Mouse (Mus musculus) kidney, embryonic 16.5 days (tissue): ENCODE measurements around the gene Il17rb. TPM values are rescaled to one million over a fixed set of nuclear protein-coding genes. Genes with fewer than 3 reads are reported as not detected.

Source experiments
- ATAC-seq: fragments of 200-750 bp; cut with Nextera tagmentation; 2 replicates; pipeline ENCODE4 v1.8.0; 2017; ENCODE audit warnings: moderate TSS enrichment; ENCODE audit not compliant: low FRiP score, low TSS enrichment
- H3K27ac ChIP-seq: fragments of 300-500 bp; sonication (generic); 2 replicates; pipeline ENCODE4 v1.5.1; 2014; ENCODE audit warnings: low read length
- H3K27me3 ChIP-seq: fragments of 300-500 bp; sonication (generic); 2 replicates; pipeline ENCODE4 v1.6.1; 2014; ENCODE audit warnings: low read length, control low read depth, mixed read lengths; ENCODE audit not compliant: insufficient read depth
- H3K36me3 ChIP-seq: fragments of 300-500 bp; sonication (generic); 2 replicates; pipeline ENCODE4 v1.6.1; 2014; ENCODE audit warnings: low read length, control low read depth, mixed read lengths; ENCODE audit not compliant: insufficient read depth
- H3K4me1 ChIP-seq: fragments of 300-500 bp; sonication (generic); 2 replicates; pipeline ENCODE4 v1.6.1; 2014; ENCODE audit warnings: low read length, control low read depth, mixed read lengths; ENCODE audit not compliant: insufficient read depth
- H3K4me2 ChIP-seq: fragments of 300-500 bp; sonication (generic); replicated peaks from 2 replicates; pipeline ENCODE4 v1.6.1; 2014; ENCODE audit warnings: low read depth, low read length
- H3K4me3 ChIP-seq: fragments of 300-500 bp; sonication (generic); 2 replicates; pipeline ENCODE4 v1.5.1; 2014; ENCODE audit warnings: mild to moderate bottlenecking, low read length
- H3K9ac ChIP-seq: fragments of 300-500 bp; sonication (generic); replicated peaks from 2 replicates; pipeline ENCODE4 v1.6.1; 2014; ENCODE audit warnings: low read length
- H3K9me3 ChIP-seq: fragments of 300-500 bp; sonication (generic); 2 replicates; pipeline ENCODE4 v1.6.1; 2016; ENCODE audit warnings: low read length, control low read depth
- WGBS: fragments of 180-500 bp; shearing (Covaris S2); extraction: QIAGEN DNeasy Blood & Tissue Kit; methylation state at CpG from one replicate; pipeline ENCODE4 v1.1.7; 2014; 5-methylcytosine and 5-hydroxymethylcytosine counted together
- polyA plus RNA-seq: library from polyadenylated mRNA; unstranded; fragments of >200 nt; fragmentation: Nextera tagmentation; extraction: Ambion mirVana; gene quantifications from 2 replicates; pipeline ENCODE4 v1.2.1, GENCODE M21; 2015

Il17rb gene
- polyA plus RNA-seq, 1 experiment from 2014 or later: 0.79 TPM

GRCm38 (mm10) chr14:29997345-29997744, 11.4 kb downstream of the Il17rb start:
- Histone ChIP-seq H3K27ac (no peak overlapping the region), H3K9me3 (no peaks in the 10 kb centered on the region), H3K36me3 (peaks cover 41% of the 10 kb centered on the region), H3K4me3 (no peak overlapping the region), H3K27me3 (no peaks in the 10 kb centered on the region), H3K4me2 (no peak overlapping the region), H3K4me1 (no peaks in the 10 kb centered on the region), H3K9ac (no peak overlapping the region)
- no peak for ATAC-seq

DNA sequence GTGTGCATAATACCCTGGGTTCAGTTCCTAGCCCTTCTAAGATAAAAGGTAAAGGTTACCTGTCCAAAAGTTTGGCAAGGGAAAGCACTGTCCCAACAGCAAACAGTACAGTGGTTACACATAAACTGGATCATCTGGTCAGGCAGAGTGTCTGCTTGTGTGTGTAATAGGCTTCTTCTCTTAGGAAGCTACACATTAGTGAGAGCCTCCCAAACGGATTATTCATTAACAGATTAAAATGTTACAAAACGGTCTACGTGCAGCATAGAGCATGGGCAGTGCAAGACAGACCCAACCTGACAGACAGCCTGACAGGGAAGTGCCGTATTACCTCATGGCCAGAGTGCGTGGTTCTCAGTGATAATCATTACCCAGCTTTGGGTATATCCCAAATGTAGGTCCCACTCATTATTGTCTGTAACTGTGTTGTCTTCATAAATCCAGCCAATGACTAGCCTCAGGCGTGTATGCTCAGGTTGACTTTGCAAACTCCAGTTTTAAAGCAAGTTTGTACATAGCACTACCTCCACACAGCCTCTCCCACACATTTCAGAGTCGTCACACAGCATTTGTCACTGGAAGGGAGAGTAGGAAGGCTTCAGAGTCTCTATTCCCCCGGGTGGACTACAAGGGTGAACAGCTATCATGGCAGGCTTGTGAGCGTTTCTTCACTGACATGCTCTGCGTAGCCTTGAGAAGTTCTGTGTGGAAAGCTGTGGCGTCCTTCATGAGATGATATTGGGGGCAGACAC, 12.5 kb downstream of the Il17rb start:
- no peak overlapping the region for H3K4me3 ChIP-seq
- no peak overlapping the region for H3K4me2 ChIP-seq
- H3K27ac ChIP-seq: peak overlapping the region; percentile 35
- H3K9ac ChIP-seq: no peak overlapping the region
- H3K27me3 ChIP-seq: no peaks in the 10 kb centered on the region
- H3K9me3 ChIP-seq: no peaks in the 10 kb centered on the region
- peaks cover 46% of the 10 kb centered on the region for H3K36me3 ChIP-seq
- WGBS: 75% methylated on average over 11 of the region's 11 CpGs
- H3K4me1 ChIP-seq: no peaks in the 10 kb centered on the region
- peak; percentile 93 for ATAC-seq

- Histone ChIP-seq H3K4me3 (no peak overlapping the region), H3K36me3 (peaks cover 58% of the 10 kb centered on the region), H3K4me1 (no peaks in the 10 kb centered on the region), H3K27me3 (no peaks in the 10 kb centered on the region), H3K27ac (no peak overlapping the region), H3K4me2 (no peak overlapping the region), H3K9me3 (no peaks in the 10 kb centered on the region), H3K9ac (no peak overlapping the region)
- no peak for ATAC-seq
- WGBS: 81% methylated on average over 4 of the region's 4 CpGs
These were observed 13.7 kb downstream of the Il17rb start for GRCm38 (mm10) chr14:29994976-29995375.

DNA sequence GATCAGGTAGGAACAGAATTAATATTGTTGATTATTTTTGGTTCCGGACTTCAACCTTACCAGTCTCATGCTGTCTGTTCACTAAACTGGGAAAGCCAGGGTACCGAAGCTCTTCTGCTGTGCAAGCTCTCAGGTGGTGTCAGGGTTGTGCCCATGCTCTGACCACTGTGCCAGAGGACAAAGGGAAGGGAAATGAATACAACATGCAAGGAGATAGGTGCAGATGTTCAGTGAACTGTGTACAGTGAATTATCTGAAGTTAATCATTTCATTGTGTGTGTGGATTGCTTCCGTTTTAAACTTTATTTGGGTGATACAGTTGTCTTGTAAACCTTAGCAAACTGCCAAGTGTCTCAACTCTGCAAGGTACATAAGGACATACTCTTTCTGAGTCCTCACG, 20.4 kb downstream of the Il17rb start:
- WGBS: 94% methylated on average over 4 of the region's 4 CpGs
- Histone ChIP-seq H3K4me3 (no peak overlapping the region), H3K4me2 (no peak overlapping the region), H3K9ac (no peak overlapping the region), H3K9me3 (no peaks in the 10 kb centered on the region), H3K4me1 (no peaks in the 10 kb centered on the region), H3K36me3 (peaks cover 87% of the 10 kb centered on the region), H3K27ac (no peak overlapping the region), H3K27me3 (no peaks in the 10 kb centered on the region)
- ATAC-seq: no peak

GRCm38 (mm10) chr14:29987739-29988138, 21.0 kb downstream of the Il17rb start:
- WGBS: 91% methylated on average over 9 of the region's 9 CpGs
- no peaks in the 10 kb centered on the region for H3K4me1 ChIP-seq
- H3K36me3 ChIP-seq: peaks cover 87% of the 10 kb centered on the region
- no peak overlapping the region for H3K4me3 ChIP-seq
- no peaks in the 10 kb centered on the region for H3K27me3 ChIP-seq
- no peak overlapping the region for H3K4me2 ChIP-seq
- H3K9ac ChIP-seq: no peak overlapping the region
- no peak for ATAC-seq
- H3K9me3 ChIP-seq: no peaks in the 10 kb centered on the region
- no peak overlapping the region for H3K27ac ChIP-seq

DNA sequence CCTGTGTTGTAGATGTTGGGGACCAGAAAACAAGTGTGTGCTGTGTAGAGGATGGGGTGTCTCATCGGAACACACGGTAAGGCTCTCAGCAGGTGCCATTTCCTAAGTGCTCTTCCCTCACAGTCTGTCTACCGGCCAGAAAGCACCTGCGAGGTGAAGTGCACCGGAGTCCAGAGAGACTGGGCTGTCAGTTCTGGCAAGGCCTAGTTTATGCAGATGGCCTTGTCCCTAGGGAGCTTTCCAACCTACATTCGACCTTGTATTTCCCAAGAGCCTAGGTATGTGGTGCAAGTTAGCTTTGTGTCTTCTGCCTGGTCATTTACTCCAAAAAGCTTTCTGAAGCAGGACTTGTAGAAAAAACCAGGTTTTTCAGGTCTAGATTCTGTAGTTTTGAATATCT, 21.4 kb downstream of the Il17rb start:
- ATAC-seq: no peak
- H3K4me2 ChIP-seq: no peak overlapping the region
- no peak overlapping the region for H3K4me3 ChIP-seq
- H3K27me3 ChIP-seq: no peaks in the 10 kb centered on the region
- no peak overlapping the region for H3K27ac ChIP-seq
- no peaks in the 10 kb centered on the region for H3K9me3 ChIP-seq
- H3K36me3 ChIP-seq: peaks cover 89% of the 10 kb centered on the region
- H3K9ac ChIP-seq: no peak overlapping the region
- 97% methylated on average over 6 of the region's 6 CpGs for WGBS
- no peaks in the 10 kb centered on the region for H3K4me1 ChIP-seq

DNA sequence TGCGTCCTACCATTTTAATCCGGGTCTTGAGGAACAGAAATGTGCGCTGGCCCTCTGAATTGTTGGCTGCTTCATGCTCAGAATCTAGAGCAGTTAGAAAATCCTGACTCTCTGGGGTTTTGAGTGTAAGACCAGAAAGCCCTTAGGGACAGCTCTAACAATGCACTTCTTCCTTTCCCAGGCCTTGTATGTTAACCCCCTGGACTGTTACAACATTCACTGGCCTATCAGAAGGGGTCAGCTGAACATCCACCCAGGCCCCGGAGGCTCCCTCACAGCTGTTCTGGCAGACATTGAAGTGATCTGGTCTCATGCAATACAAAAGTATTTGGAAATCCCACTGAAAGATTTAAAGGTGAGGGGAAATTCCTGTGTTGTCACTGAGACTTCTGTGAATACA, 22.6 kb downstream of the Il17rb start:
- H3K27ac ChIP-seq: no peak overlapping the region
- H3K36me3 ChIP-seq: peaks cover 95% of the 10 kb centered on the region
- no peak overlapping the region for H3K4me3 ChIP-seq
- H3K9ac ChIP-seq: no peak overlapping the region
- H3K27me3 ChIP-seq: no peaks in the 10 kb centered on the region
- WGBS: 93% methylated on average over 4 of the region's 4 CpGs
- no peaks in the 10 kb centered on the region for H3K4me1 ChIP-seq
- H3K9me3 ChIP-seq: peaks cover 1% of the 10 kb centered on the region; the same call in 1 of the 2 replicates
- no peak for ATAC-seq
- no peak overlapping the region for H3K4me2 ChIP-seq

GRCm38 (mm10) chr14:29980447-29981205, 28.1 kb downstream of the Il17rb start:
- no peak for ATAC-seq
- H3K36me3 ChIP-seq: peaks cover 56% of the 10 kb centered on the region
- H3K4me2 ChIP-seq: no peak overlapping the region
- H3K27ac ChIP-seq: no peak overlapping the region
- H3K4me1 ChIP-seq: peaks cover 10% of the 10 kb centered on the region
- no peaks in the 10 kb centered on the region for H3K27me3 ChIP-seq
- peaks cover 7% of the 10 kb centered on the region; the same call in 1 of the 2 replicates for H3K9me3 ChIP-seq
- 96% methylated on average over 10 of the region's 10 CpGs for WGBS
- no peak overlapping the region for H3K9ac ChIP-seq
- H3K4me3 ChIP-seq: no peak overlapping the region

DNA sequence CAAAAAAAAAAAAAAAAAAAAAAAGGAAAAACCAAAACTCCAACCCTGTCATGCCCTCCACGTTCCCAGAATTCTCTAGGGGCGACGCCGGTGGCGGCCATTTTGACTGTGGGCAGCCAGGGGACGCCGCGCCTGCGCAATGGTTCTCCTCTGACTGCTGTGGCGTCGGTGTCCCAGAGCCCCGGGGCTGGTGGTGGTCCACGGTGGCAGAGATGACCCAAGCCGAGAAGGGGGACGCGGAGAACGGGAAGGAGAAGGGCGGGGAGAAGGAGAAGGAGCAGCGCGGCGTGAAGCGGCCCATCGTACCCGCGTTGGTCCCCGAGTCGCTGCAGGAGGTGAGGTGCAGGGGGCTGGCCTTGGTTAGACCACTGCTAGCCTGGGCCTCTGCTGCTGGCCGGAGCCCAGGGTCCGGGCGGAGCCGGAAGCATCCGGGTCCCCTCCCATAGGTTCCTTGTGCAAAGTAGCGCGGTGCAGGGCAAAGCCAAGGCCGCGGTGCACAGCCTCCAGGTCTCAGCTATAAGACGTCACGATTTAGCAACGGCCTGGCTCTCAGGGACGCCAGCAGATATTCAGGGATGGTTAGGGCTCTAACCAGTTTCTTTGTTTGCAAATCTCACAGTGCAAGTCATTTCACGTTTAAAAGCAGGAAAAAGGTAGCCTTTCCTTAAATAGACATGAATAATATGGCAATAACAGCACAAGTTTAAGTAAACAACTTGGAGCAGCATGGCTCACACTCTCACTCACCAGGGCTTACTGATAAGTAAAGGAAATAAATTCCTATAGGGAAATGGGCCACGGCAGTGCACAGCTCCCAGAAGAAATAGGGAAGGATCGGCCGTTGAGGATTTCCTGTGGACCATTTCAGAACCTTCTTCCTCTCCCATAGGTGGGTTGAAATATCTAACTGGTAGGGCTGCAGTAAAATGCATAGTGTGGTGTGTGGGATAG, 30.2 kb downstream of the Il17rb start, which contains the start of gene Actr8:
Gene Actr8 (plus strand): TSS at position 84 of the 951 bp plus-strand sequence.
- H3K27ac ChIP-seq: peak within 1 kb of the TSS; percentile 96
- peak within 1 kb of the TSS; percentile 71 for H3K4me2 ChIP-seq
- WGBS: 1% methylated on average over 44 of the region's 44 CpGs
- H3K4me1 ChIP-seq: peaks cover 10% of the 10 kb centered on the region
- H3K9ac ChIP-seq: peak within 1 kb of the TSS; percentile 93
- H3K27me3 ChIP-seq: no peaks in the 10 kb centered on the region
- peak; percentile 100 for ATAC-seq
- H3K4me3 ChIP-seq: peak within 1 kb of the TSS; percentile 78
- peaks cover 51% of the 10 kb centered on the region for H3K36me3 ChIP-seq
- peaks cover 7% of the 10 kb centered on the region; the same call in 1 of the 2 replicates for H3K9me3 ChIP-seq
